Mouse (Mus musculus): ENCODE data around the gene Slco1a6.
"Not testable (repeated sequence)": the region's sequence is repeated elsewhere in the genome, so short reads cannot be mapped to it uniquely, and the experiment has no call there.

Gene Slco1a6

DNA sequence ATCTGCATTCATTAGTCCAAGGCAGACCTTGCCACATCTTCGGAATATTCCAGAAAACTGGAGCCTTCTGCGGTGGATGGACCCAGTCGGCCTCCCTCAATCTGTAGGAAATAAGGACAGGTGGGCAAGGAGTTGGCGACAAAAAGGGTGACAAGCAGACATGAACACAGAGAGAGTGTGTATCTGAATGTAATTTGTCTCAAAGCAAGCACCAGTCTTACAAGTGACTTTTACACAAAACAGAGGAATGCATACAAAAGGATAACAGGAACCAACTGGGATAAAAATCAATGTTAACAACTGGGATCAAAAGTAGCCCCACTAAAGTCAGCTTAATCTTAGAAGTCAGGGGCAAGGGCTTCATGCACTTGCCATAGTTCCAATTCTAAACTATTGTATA lies at the start of gene Slco1a6:
Gene Slco1a6 (minus strand): TSS at position 101 of the 400 bp plus-strand sequence.
- no peak for DNase-seq (ENCODE audit: low read depth, low spot score)

DNA sequence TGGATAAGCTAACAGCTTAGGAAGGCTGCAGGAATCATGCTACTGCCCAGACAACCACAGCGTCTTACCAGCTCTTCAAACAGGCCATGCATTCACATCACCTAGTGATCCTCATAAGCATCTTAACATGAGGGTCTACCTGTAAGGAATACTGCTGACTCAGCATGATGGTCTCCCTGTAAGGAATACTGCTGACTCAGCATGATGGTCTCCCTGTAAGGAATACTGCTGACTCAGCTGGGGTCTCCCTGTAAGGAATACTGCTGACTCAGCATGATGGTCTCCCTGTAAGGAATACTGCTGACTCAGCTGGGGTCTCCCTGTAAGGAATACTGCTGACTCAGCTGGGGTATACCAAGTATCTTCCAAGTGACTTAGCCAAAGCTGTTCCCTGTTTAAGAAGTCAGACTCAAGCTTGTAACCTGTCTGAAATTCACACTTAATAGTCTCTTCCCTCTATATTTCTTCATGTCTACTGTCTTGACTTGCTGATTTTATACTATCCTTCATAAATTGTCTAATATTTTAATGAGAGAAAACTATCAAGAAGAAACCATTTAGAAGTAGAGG lies 42.5 kb upstream of the Slco1a6 start:
- DNase-seq (ENCODE audit: low read depth, low spot score), result not testable (repeated sequence)

DNA sequence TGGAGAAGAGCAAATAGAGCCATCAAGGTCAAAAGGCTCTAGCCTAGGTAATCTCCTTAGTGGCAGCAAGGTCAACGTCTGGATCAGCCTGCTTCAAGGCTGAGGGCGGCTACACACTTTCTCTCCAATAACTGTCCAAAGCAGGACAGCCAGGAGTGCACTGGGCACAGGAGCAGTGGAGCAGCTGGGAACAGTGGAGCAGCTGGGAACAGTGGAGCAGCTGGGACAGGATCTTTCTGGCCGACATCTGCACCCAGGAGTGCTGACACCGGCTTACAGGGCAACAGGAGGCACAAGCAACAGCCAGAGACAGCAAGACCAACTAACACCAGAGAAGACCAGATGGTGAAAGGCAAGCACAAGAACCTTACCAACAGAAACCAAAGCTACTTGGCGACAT lies 36.7 kb upstream of the Slco1a6 start:
- no peak for DNase-seq (ENCODE audit: low read depth, low spot score)

DNA sequence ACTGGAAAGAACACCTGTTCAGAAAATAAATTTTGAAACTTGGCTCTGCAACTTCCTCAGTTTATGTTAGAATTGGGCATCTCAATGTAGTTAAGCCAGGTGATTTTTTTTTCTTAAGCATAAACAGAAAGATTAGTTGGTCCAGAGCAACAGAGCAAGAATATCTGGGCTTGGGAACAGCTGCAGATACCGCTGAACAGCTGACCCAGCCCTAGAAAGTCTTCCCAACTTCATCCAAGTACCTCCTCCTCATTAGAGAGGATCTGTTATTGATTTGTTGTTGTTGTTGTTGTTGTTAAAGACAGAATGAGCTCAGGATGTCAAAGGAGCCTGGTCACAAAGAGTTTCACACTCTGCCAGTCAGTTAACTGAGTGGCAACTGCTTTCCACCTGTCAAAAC lies 31.1 kb upstream of the Slco1a6 start:
- no peak for DNase-seq (ENCODE audit: low read depth, low spot score)

DNA sequence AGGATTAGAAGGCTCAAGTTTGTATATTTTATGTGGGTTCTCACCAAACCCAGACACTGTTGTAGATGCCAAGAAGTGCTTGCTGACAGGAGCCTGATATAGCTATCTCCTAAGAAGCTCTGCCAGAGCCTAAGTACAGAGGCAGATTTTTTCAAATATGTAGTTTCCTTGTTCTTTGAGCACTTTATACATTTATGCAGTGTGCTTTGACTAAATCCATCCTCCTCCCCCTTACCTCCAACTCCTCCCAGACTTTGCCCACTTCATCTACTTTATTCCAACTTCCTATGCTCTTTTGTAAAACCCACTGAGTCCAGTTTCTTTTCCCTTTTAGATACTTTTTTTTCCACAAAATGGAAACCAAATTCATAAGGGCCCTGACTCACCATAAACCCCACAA lies 11.8 kb upstream of the Slco1a6 start:
- no peak for DNase-seq (ENCODE audit: low read depth, low spot score)

DNA sequence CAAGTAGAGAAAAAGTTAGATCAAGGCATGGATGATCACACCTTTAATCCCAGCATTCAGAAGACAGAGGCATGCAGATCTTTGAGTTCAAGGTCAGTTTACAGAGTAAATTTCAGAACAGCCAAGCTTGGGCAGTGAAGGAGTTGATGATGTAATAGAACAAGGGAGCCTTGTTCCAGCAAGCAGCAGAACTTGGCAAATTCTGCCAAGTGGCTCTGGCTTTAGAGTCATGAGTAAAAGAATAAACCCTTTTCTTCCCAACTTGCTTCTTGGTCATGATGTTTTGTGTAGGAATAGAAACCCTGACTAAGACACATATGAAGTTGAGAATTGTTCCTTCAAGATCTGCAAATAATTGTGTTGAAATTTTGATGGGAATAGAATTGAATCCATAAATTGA lies 3.5 kb upstream of the Slco1a6 start:
- no peak for DNase-seq (ENCODE audit: low read depth, low spot score)

DNA sequence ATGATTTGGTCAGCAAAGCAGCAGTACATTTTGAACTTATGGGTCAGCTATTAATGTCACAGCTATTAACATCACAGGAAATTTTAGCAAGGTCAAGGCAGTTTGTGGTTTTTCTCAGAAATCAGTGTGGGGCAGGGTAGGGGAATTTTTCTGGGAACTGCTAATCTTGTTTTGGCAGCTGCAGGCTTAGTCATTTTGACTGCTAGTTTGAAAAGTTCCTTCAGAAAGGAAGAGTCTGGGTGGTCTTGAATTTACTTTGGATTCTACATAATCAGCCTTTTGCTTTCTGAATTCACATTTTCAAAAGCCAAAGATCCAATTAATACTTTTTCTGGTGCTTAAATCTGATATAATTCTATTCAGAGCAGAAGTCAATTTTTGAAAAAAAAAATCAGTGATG lies 1.4 kb upstream of the Slco1a6 start:
- DNase-seq (ENCODE audit: low read depth, low spot score), result no peak

DNA sequence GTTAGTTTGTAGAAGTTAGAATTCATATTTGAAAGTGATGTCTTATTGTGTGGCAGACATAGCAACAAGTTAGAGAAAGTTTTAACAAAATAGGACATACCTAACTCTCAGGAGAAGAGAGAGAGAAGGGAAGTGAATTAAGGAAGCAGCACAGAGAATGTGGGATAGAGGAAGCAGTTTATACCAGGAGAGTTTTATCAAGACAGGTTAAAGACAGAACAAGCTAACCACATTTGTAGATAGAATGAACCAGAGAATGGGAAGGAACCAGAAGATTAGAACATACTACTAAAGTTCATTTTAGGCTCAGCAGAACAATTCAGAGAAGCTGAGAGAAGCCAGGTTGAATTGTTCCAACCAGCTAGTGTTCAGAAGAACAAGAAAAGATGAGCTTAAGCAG lies 7.8 kb downstream of the Slco1a6 start:
- DNase-seq (ENCODE audit: low read depth, low spot score), result no peak

DNA sequence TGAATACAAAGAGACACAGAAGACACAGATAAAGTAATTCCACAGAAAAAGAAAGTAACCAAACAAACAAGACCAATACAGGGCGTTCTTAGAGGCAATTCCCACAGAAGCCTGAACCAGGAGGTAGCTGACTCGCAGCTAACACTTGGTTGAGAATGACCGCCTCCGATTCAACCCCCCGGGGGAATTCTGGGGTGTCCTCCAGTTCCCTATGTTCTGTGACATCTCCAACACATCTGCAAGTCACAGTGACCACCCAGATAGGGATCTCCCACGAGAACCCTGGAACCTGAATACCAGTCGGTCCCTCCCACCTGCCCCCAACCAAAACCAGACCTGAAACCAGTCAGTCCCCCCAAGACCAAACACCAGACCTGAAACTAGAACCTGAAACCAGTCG lies 14.1 kb downstream of the Slco1a6 start:
- DNase-seq (ENCODE audit: low read depth, low spot score), result no peak

DNA sequence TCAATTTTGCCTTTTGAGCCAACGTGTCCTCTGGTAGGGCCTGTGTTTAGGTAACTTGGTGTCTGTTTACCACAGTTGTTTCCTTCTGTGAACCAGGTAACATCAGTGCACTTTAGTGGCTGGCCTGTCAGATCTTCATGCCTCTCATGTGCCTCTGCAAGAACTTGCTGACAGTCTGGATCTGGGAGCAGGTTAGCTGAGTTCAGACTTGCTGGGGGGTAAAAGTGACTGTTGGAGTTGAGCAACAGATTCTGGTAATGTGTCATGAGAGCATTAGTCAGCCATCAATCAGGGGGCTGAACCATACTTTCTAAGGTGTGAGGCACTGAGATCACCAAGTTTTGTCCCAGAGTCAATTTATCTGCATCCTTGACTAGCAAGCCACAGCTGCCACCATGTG lies 16.4 kb downstream of the Slco1a6 start:
- DNase-seq (ENCODE audit: low read depth, low spot score), result no peak

DNA sequence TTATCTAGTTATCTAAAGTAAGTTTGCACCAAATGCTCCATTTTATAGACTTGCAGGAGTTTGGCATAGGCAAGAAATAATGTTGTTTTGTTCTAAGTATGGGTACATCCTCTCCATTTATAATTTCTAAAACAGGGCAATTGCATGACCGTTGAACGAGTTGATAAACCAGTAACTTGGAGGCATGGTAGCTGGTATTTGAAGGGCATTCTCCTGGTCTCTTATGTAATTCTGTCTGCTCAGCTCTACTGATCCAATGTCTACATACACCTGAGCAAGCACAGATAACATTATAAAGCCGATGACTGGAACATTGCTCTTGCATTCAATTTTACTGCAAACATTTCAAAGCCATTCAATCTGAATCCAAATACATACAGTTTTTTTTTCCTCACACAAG lies 20.9 kb downstream of the Slco1a6 start:
- DNase-seq (ENCODE audit: low read depth, low spot score), result no peak

DNA sequence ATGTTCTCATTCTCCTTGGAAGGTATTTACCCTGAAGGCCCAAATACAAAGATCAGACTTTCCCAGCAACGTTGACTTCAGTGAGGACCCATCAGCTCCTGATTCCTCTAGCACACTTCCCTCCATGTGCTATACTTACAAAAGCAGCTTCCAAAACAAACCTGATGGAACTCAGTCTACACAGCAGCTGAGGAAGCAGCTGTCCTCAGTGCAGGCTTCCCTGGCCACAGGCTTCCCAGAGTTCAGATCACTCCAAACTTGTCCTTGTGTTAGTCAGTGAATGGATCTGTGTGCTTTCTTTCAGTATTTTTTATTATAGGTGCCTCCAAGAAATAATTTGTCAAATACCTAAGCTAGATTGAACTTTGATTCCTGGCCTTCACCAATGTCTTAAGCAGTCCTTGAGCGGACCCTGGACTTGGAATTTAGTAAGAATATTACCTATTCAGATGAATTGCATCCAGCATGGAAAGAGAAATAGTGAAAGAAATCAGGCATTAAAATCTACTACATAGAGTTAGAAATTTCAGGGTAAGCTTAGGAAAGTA lies 22.4 kb downstream of the Slco1a6 start:
- no peak for DNase-seq (ENCODE audit: low read depth, low spot score)

DNA sequence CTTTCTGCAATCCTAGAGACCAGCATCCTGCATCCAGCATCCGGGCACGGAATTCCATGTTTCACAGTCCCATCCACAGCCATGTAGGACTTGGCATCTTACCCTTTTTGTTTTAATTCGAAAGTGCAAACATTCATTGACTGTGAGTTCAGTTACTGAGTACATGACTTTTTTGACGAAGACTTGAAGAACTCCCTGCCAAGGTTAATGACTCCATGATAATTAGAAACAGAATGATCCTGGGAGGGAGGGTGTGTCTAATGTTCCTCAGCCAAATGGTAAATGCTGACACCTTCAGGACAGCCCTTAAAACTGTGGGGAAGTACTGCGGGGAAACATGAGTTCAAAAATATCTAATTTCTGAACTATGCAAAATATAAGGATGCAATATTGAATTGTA lies 44.9 kb downstream of the Slco1a6 start:
- no peak for DNase-seq (ENCODE audit: low read depth, low spot score)

DNA sequence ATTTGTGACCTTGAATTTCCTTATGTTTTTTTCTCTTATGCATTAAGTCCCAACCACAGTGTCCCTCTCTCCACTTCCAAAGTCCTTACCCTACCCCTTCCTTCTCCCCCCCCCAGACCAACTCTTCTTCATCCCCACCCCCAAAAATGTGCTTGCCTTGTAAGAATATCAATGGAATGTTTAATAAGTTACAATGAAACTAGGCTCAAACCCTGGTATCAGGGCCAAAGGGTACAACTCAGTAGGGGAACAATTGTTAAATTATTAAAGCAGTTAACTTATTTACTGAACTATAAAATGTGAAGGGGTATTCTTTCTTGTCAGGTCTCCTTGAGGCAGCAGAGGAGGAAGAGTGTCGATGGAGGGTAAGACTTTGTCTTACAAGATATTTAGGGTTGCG lies 47.1 kb downstream of the Slco1a6 start:
- no peak for DNase-seq (ENCODE audit: low read depth, low spot score)

DNA sequence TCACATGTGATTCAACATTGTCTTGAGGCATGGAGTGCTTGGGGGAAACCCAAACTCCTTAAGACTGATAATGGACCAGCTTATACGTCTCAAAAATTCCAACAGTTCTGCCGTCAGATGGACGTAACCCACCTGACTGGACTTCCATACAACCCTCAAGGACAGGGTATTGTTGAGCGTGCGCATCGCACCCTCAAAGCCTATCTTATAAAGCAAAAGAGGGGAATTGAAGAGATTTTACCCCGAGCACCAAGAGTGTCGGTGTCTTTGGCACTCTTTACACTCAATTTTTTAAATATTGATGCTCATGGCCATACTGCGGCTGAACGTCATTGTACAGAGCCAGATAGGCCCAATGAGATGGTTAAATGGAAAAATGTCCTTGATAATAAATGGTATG lies 54.2 kb downstream of the Slco1a6 start:
- not testable (repeated sequence) for DNase-seq (ENCODE audit: low read depth, low spot score)

DNA sequence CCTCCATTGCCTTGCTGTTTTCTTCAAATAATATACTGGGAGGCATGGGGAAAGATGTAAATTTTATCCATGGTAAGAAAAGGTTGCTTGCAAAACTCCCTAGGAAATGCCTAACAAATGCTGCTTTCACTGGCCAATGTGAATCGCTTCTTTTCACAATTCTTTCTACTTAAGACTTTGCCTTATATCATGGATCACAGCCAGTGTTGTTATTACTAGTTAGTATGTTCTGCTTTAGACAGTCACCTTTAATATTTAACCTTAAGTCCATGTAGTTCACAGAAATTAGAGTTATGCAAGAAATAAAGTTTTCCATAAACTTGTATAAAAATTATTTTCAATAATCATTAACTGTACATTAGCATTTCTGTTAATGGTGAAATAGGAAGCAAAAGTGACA lies 60.0 kb downstream of the Slco1a6 start:
- DNase-seq (ENCODE audit: low read depth, low spot score), result no peak

DNA sequence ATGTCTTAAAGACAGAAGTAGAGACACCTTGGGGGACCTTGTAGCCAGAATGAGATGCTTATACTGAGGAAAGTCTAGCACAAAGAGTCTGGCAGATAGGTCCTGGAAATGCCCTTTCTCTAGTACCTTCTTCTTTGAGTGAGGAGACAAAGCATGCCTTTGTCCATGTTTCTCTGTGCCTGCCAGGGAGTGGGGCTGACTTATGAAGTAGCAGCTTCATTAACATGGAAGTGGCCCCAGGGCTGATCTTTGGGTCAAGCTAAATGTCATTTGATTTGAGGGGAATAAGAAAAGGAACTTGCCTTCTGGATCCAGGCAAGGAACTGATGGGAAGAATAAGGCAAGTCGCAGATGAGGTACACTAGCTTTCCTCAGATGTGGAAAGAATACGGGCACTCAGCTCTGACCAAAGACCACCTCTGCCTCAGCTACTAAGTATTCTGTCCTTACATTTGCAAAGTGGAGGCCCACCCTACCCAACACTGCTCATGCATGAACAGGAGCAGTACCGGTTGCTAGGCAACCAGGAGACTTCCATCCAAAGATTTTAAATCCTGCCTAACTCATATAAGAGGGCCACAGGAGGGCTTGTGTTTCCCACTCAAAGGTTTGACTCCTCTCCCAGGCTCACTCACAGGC lies 96.5 kb downstream of the Slco1a6 start:
- DNase-seq (ENCODE audit: low read depth, low spot score), result no peak

DNA sequence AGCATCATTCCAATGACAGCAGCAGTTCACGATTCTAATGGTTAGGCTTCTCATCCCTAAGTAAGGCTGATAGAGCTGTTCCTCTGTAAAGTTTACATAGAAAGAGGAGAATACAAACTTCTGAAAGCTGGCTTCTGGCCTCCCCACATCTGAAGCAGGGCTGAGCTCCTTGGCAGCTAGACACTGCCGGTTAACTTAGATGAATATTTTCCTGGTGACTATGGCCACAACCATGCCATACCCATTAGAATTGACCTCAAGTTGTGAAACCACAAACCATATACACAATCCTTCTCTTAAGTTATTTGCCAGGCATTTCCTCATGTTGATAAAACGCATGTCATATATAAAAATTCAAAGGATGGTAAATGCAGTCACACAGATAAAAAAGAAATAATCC lies 117.2 kb downstream of the Slco1a6 start:
- DNase-seq (ENCODE audit: low read depth, low spot score), result no peak

DNA sequence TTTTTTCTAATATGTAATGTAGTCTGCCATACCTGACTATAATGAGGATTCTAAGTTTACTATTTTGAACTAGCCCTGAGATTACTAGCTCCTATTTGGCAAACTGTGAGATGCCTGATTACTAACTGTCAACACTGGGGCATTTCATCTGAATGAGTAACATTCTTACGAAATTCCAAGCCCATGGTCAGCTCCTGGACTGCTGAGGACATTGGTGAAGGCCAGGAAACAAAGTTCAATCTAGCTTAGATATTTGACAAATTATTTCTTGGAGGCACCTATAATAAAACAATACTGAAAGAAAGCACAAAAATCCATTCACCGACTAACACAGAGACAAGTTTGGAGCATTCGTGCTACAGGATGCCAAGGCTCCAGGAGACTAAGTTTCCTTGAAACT lies 150.0 kb downstream of the Slco1a6 start:
- not testable (repeated sequence) for DNase-seq (ENCODE audit: low read depth, low spot score)

DNA sequence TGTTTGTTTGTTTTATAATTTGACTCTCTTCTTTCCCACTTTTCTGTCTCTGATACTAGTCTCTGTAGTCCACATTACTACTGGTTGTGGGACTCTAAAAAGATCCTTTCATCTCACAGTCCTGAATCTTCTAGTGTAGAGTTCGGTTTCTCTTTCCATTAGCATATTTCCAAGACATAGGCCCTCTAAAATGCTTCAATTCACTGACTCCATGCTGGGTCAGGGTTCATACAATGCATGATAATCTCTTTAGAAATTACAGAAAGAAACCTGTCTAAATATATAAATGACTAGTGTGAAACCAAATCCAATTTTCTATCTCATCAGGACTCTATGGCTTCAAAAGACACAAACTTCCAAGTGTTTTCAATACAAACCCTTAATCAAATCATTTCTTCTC lies 160.6 kb downstream of the Slco1a6 start:
- no peak for DNase-seq (ENCODE audit: low read depth, low spot score)

DNA sequence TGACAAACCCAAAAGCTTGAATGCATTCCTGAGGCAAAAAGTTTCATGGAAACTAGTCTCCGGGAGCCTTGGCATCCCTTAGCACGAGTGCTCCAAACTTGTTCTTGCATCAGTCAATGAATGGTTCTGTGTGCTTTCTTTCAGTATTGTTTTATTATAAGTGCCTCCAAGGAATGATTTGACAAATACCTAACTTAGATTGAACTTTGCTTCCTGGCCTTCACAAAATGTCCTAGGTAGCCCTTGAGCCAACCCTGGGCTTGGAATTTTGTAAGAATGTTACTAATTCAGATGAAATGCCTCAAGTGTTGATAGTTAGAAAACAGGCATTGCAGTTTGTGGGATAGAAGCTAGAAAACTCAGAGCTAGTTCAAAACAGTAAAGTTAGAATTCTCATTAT lies 162.6 kb downstream of the Slco1a6 start:
- no peak for DNase-seq (ENCODE audit: low read depth, low spot score)

DNA sequence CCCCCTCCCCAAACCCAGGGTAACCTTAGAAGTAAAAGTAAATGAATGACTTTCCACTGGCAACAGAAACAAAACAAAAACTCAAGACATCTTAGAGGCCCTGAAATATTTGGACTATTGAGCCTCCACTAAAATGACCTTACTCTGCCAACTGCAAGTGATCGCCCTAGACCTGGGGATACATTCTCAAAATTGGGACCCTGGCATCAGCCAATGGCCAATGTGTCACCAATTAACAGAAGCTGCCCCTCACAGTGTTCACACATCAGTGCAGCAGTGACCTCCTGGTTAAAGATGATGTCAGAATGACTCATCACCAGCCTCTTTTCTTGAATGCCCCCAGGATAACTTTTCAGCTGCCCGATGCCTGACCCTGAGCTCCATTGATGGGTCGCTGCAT lies 166.4 kb downstream of the Slco1a6 start:
- DNase-seq (ENCODE audit: low read depth, low spot score), result no peak

DNA sequence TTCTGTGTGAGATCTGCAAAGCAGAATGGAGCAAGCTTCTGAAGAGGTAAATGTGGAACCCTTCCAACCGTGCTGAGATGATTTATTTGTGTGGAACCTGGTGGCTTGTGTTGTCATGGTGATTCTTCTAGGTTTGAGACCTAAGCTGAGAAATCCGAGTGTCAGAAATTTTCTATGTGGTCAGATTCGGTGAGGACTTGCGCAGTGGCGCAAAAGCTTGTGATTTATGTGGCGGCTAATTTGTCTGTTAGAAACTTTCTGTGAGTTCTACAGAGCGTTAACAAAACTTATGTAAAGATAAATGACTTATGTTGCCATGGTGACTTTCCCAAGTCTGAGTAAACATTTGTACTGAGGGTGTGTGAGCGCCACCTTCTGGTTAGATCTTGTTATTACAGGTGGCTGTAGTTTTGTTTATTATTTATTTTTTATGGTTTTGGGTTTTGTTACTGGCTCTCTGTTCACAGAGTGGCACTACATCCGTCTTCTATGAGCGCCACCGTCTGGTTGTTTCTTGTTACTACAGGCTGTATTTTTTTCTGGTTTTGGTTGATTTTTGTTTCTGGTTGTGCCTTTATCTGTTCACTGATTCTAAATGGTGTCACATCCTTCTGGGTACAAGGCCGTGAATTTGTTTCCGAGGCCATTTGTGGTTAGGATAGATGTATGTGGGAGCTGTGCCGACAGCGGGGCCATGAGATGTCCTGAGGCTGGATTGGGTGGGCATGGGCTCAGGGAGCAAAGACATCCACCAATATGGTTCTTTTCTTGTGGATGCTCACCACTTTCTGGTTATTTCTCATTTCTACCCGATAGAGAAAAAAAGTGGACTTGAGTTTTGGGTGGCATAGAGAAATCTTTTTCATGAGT lies 167.8 kb downstream of the Slco1a6 start:
- peak; percentile 1 for DNase-seq (ENCODE audit: low read depth, low spot score)

All from A20 (cell line).